Mouse (Mus musculus) heart, embryonic 15.5 days (tissue): Measurements from ENCODE around the gene Twf2. TPM values are rescaled to one million over a fixed set of nuclear protein-coding genes. Genes with fewer than 3 reads are reported as not detected.
A peak's percentile ranks its signal among the peaks of the same experiment; 100 is the strongest.

Experiments used
- ATAC-seq: fragments of 200-750 bp; cut with Nextera tagmentation; replicated peaks from 2 replicates; pipeline ENCODE4 v1.8.0; 2017; ENCODE audit warnings: low read depth, moderate TSS enrichment; ENCODE audit not compliant: insufficient number of reproducible peaks, insufficient read depth, low FRiP score
- H3K27ac ChIP-seq: fragments of 300-500 bp; sonication (generic); 2 replicates; pipeline ENCODE4 v1.5.1; 2015; ENCODE audit warnings: mild to moderate bottlenecking, inconsistent platforms
- H3K27me3 ChIP-seq: fragments of 300-500 bp; sonication (generic); 2 replicates; pipeline ENCODE4 v1.6.1; 2015; ENCODE audit warnings: inconsistent platforms
- H3K36me3 ChIP-seq: fragments of 300-500 bp; sonication (generic); 2 replicates; pipeline ENCODE4 v1.6.1; 2015; ENCODE audit warnings: mild to moderate bottlenecking, inconsistent platforms
- H3K4me1 ChIP-seq: fragments of 300-500 bp; sonication (generic); replicated peaks from 2 replicates; pipeline ENCODE4 v1.6.1; 2015; ENCODE audit warnings: inconsistent platforms
- H3K4me2 ChIP-seq: fragments of 300-500 bp; sonication (generic); 2 replicates; pipeline ENCODE4 v1.6.1; 2015; ENCODE audit warnings: inconsistent platforms, mild to moderate bottlenecking, moderate library complexity
- H3K4me3 ChIP-seq: fragments of 300-500 bp; sonication (generic); 2 replicates; pipeline ENCODE4 v1.5.1; 2015; ENCODE audit warnings: mild to moderate bottlenecking, inconsistent platforms
- H3K9ac ChIP-seq: fragments of 300-500 bp; sonication (generic); 2 replicates; pipeline ENCODE4 v1.6.1; 2015; ENCODE audit warnings: mild to moderate bottlenecking, inconsistent platforms
- H3K9me3 ChIP-seq: fragments of 300-500 bp; sonication (generic); replicated peaks from 2 replicates; pipeline ENCODE4 v1.6.1; 2016; ENCODE audit warnings: inconsistent platforms
- WGBS: fragments of 180-500 bp; shearing (Covaris S2); methylation state at CpG from one replicate; pipeline ENCODE4 v1.1.7; 2015; ENCODE audit warnings: mixed read lengths; 5-methylcytosine and 5-hydroxymethylcytosine counted together
- polyA plus RNA-seq: library from polyadenylated mRNA; unstranded; fragments of >200 nt; fragmentation: Nextera tagmentation; extraction: Ambion mirVana; gene quantifications from 2 replicates; pipeline ENCODE4 v1.2.1, GENCODE M21; 2015

Twf2 gene
- polyA plus RNA-seq, 1 experiment from 2014 or later, result 46.7 TPM

DNA sequence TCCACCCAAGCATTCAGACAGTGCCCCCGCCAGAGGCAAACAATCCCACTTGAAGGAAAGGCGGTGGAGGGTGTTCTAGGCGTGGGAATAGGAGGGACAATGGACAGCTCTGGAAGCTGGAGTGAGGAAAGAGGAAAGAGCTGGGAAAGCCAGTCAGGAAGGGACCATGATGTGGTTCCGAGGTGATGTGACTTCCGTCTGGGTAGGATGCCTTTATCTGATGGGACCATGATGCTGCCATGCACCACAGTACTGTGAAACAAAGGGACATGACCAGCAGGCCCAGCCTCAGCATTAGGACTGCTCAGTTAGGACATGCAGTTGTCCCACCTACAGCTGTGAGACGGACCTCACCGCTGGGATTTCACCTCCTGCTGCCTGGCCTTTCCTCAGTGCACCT is 28.3 kb downstream of the Twf2 start:
- H3K36me3 ChIP-seq, result peaks cover 42% of the 10 kb centered on the region

DNA sequence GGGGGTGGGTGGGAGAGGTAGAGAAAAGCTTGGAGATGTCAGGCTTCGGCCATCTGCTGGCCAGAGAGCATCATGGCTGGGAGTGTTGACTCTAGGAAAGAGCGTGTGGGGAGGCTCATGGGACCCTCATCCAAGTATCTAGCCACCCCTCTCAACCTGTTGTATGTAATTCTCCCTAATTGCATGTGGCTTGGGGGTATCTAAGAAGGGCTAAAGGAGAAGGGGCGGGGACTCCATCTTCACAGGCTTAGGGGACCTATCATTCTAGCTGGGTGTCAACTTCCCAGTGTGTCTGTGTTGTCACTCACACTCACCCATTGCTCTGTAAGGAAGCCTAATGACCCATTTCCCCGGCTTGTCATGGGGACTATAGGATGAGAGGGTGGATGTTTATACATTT is 28.9 kb downstream of the Twf2 start:
- peaks cover 48% of the 10 kb centered on the region for H3K36me3 ChIP-seq
- ATAC-seq, result no peak
- no peak overlapping the region for H3K27ac ChIP-seq
- 70% methylated on average over 4 of the region's 4 CpGs for WGBS
- no peaks in the 10 kb centered on the region for H3K27me3 ChIP-seq
- H3K4me3 ChIP-seq, result no peak overlapping the region
- H3K4me2 ChIP-seq, result no peak overlapping the region
- H3K4me1 ChIP-seq, result peaks cover 19% of the 10 kb centered on the region
- H3K9me3 ChIP-seq, result no peaks in the 10 kb centered on the region
- H3K9ac ChIP-seq, result no peak overlapping the region

More for the DNA sequence above, 28.3 kb downstream of the Twf2 start:
- Histone ChIP-seq H3K27me3 (no peaks in the 10 kb centered on the region), H3K4me1 (peaks cover 23% of the 10 kb centered on the region), H3K27ac (no peak overlapping the region), H3K9ac (no peak overlapping the region), H3K9me3 (no peaks in the 10 kb centered on the region), H3K4me3 (no peak overlapping the region), H3K4me2 (no peak overlapping the region)
- WGBS, result 75% methylated on average over 7 of the region's 7 CpGs
- no peak for ATAC-seq

DNA sequence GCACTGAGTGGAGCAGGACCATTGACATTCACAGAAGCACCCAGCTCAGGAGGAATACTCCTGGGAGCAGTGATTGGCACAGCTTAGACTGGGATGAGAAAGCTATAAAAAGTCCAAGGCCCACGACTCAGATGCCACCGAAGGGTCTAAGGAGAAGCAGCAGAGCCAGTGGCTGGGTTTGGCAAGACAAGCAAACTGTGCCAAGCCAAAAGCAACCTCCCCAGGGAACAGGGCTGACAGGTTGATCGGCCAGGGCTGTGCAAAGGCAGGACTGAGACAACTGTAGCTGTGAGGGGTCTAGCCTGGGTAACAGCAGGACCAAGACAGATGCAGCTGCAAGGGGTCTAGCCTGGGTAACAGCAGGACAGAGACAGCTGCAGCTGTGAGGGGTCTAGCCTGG is 30.0 kb downstream of the Twf2 start:
- H3K4me3 ChIP-seq, result no peak overlapping the region
- 78% methylated on average over 3 of the region's 3 CpGs for WGBS
- no peak for ATAC-seq
- H3K9ac ChIP-seq, result no peak overlapping the region
- H3K4me2 ChIP-seq, result no peak overlapping the region
- no peaks in the 10 kb centered on the region for H3K9me3 ChIP-seq
- peaks cover 60% of the 10 kb centered on the region for H3K36me3 ChIP-seq
- no peaks in the 10 kb centered on the region for H3K27me3 ChIP-seq
- no peak overlapping the region for H3K27ac ChIP-seq
- peaks cover 15% of the 10 kb centered on the region for H3K4me1 ChIP-seq

DNA sequence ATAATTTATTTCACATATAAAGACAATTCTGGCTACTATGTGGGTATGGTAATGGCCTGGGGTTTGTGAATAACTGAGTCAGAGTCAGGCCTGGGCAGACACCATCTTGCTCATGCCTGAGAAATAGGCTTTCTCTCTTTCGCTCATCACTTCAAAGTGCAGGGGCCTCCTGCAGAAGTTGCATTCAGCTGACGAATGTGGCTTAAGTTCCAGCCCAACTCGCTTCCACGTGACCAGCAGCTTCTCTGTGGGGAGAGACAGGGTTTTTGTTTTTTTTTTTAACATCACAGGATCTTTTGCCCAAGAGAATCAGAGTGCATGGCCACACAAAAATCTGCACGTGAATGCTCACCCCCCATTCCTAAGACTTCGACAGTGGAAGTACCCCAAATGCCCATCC is 31.0 kb downstream of the Twf2 start:
- no peak overlapping the region for H3K27ac ChIP-seq
- peaks cover 13% of the 10 kb centered on the region for H3K4me1 ChIP-seq
- ATAC-seq, result no peak
- no peaks in the 10 kb centered on the region for H3K9me3 ChIP-seq
- H3K4me2 ChIP-seq, result no peak overlapping the region
- WGBS, result 77% methylated on average over 6 of the region's 6 CpGs
- no peak overlapping the region for H3K4me3 ChIP-seq
- H3K27me3 ChIP-seq, result no peaks in the 10 kb centered on the region
- peaks cover 70% of the 10 kb centered on the region for H3K36me3 ChIP-seq
- no peak overlapping the region for H3K9ac ChIP-seq

DNA sequence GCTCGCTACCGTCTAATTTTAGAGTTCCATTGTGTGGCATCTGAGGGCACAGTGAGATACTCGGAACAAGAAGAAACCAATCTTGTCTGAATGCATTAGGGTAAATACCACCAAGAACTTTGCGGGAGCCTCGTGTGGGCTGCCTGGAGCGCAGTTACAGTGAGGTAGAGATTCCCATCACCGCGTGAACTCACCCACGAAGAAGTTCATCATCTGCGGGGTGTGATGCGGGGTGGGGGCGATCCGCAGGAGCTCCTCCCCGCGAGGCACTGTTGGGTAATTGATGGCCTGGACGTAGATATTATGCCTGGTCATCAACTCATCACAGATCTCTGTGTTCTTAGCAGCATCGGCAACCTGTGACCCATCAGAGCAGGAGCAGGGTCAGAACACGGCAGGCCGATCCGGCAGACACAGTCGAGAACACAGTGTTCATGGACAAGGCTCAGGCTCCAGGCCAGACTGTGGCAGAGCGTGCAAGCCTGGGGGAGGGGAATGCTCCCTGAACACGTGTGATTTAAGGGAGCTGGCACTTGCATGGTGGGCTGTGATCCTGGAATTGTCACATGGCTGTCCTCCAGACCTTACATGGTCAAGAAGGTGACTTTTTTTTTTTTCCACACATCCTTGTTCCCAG is 32.4 kb downstream of the Twf2 start:
- H3K4me1 ChIP-seq, result peaks cover 13% of the 10 kb centered on the region
- H3K36me3 ChIP-seq, result peaks cover 83% of the 10 kb centered on the region
- no peak overlapping the region for H3K27ac ChIP-seq
- WGBS, result 75% methylated on average over 23 of the region's 23 CpGs
- no peak overlapping the region for H3K9ac ChIP-seq
- H3K27me3 ChIP-seq, result no peaks in the 10 kb centered on the region
- H3K9me3 ChIP-seq, result no peaks in the 10 kb centered on the region
- ATAC-seq, result no peak; the same call in 1 of the 2 replicates
- no peak overlapping the region for H3K4me2 ChIP-seq
- no peak overlapping the region for H3K4me3 ChIP-seq

DNA sequence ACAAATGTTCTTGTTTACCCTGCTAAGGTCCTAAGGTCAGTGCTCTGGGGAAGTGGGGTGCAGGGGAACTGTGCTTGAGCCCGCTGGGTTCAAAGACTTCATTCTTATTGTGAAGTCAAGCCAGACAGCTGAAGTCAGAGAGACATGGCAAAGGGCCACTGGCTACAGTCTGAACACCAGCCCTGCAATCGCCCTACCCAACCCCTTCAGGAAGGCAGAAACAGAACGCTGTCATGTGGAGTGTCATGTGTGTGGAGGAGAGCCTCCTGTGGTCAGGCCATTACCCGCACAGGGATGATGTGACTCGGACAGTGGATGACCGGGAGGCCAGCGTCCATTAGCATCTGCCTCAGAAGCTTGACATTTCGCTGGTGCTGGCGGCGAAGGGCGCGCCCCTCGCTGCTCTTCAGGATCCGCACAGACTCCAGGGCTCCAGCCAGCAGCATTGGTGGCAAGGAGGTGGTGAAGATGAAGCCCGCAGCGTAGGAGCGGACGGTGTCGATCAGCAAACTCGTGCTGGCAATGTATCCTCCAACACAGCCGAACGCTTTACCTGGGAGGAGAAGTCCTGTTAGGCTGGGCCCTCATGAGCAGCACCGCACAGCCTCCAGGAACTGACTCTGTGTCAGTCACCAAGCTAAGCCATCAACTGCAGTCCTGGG is 33.4 kb downstream of the Twf2 start:
- Histone ChIP-seq H3K4me1 (peaks cover 13% of the 10 kb centered on the region), H3K36me3 (peaks cover 93% of the 10 kb centered on the region), H3K9me3 (no peaks in the 10 kb centered on the region), H3K27ac (no peak overlapping the region), H3K27me3 (no peaks in the 10 kb centered on the region), H3K9ac (no peak overlapping the region), H3K4me2 (no peak overlapping the region), H3K4me3 (no peak overlapping the region)
- no peak for ATAC-seq
- 88% methylated on average over 23 of the region's 23 CpGs for whole genome bisulfite sequencing

DNA sequence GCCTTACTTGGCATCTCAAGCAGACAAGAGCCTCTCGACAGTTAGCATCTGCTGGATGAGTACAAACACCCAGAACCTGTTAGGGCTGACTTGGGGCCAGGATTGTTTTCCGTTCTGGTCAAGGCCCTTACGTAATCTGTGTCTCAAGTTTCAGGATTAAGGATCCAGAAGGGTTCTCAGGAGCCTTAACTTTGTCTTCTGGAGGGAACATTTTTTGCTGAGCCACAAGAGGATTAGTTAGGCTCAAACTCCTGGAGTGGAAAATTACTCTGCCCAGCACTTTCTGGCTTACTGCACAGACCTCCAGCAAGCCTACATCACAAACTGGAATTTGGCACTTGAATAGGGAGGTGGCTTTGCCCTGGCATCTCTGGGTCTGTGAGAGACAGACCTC is 33.9 kb downstream of the Twf2 start:
- H3K27me3 ChIP-seq, result no peaks in the 10 kb centered on the region
- H3K9me3 ChIP-seq, result no peaks in the 10 kb centered on the region
- H3K27ac ChIP-seq, result no peak overlapping the region
- WGBS, result 80% methylated on average over 3 of the region's 3 CpGs
- H3K4me2 ChIP-seq, result no peak overlapping the region
- peaks cover 13% of the 10 kb centered on the region for H3K4me1 ChIP-seq
- H3K36me3 ChIP-seq, result peaks cover 97% of the 10 kb centered on the region
- H3K9ac ChIP-seq, result no peak overlapping the region
- H3K4me3 ChIP-seq, result no peak overlapping the region
- ATAC-seq, result no peak

DNA sequence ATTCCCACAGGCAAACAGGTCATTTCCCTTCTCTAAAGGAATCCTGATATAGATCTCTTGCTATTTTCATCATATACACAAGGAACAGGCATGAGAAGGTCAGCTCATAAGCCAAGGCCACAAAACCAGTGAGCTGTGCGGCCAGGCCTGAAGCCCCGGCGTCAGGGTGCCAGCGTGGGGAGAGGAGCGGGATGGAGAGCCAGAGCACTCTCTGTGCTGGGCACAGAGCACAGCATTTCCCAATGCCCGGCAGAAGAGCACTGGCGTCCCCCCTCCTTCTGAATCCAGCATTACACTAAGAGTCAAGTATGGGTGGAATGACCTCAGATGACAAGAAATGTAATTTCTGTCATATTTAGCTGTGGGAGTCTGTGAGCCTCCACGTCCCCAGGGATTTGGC is 34.5 kb downstream of the Twf2 start:
- no peak overlapping the region for H3K9ac ChIP-seq
- no peak overlapping the region for H3K4me2 ChIP-seq
- H3K4me1 ChIP-seq, result peaks cover 13% of the 10 kb centered on the region
- WGBS, result 85% methylated on average over 8 of the region's 8 CpGs
- no peak overlapping the region for H3K4me3 ChIP-seq
- no peak for ATAC-seq
- peaks cover 100% of the 10 kb centered on the region for H3K36me3 ChIP-seq
- H3K27ac ChIP-seq, result no peak overlapping the region
- H3K9me3 ChIP-seq, result no peaks in the 10 kb centered on the region
- no peaks in the 10 kb centered on the region for H3K27me3 ChIP-seq

DNA sequence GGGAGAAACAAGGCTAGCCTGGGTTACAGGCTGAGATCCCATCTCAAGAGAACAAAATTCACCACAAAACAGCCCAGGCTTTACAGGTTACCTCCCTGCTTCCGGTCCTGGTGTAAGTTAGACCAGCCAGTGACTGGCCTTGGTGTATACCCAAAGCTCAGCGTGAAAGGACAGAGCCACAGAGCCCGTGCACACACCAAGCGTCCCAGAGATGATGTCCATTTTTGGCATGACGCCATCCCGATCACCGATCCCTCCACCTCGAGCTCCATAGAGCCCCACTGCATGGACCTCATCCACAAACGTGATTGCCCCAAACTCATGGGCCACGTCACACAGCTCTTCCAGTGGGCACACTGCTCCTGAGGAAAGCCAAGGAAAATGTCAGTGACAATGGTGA is 35.0 kb downstream of the Twf2 start:
- WGBS, result 90% methylated on average over 10 of the region's 10 CpGs
- H3K4me3 ChIP-seq, result no peak overlapping the region
- H3K27me3 ChIP-seq, result no peaks in the 10 kb centered on the region
- H3K27ac ChIP-seq, result no peak overlapping the region
- H3K9ac ChIP-seq, result no peak overlapping the region
- peaks cover 13% of the 10 kb centered on the region for H3K4me1 ChIP-seq
- ATAC-seq, result no peak
- H3K4me2 ChIP-seq, result no peak overlapping the region
- H3K9me3 ChIP-seq, result no peaks in the 10 kb centered on the region
- H3K36me3 ChIP-seq, result peaks cover 99% of the 10 kb centered on the region

DNA sequence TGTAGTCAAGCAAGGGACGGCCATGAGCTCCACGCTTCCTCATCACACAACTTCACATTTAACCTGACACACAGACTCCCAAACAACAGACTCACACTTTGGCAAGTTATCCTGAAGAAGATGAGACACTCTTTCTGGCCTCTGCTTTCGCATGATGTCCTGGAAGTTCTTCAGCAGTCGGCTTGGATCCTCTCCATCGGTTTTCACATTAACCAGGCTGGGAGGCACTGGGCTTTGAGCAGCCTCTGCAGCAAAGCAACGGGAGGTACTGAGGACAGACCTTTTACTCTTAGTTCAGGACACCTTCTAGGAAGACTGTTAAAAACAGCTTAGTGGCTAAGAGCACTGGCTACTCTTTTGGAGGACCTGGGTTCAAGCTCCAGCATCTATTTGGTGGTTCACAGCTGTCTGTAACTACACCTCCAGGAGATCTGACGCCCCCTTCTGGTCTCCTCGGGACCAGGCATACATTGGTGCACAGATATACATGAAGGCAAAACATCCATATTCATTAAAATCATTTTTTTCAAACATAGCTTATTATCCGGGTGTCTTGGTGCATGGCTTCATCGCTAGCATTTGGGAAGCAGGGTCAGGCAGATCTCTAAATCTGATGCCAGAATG is 38.7 kb downstream of the Twf2 start:
- no peak overlapping the region for H3K4me3 ChIP-seq
- H3K4me1 ChIP-seq, result peaks cover 15% of the 10 kb centered on the region
- H3K9me3 ChIP-seq, result no peaks in the 10 kb centered on the region
- H3K4me2 ChIP-seq, result no peak overlapping the region
- peaks cover 66% of the 10 kb centered on the region for H3K36me3 ChIP-seq
- H3K9ac ChIP-seq, result no peak overlapping the region
- no peak overlapping the region for H3K27ac ChIP-seq
- ATAC-seq, result no peak
- H3K27me3 ChIP-seq, result no peaks in the 10 kb centered on the region
- 88% methylated on average over 10 of the region's 10 CpGs for WGBS

DNA sequence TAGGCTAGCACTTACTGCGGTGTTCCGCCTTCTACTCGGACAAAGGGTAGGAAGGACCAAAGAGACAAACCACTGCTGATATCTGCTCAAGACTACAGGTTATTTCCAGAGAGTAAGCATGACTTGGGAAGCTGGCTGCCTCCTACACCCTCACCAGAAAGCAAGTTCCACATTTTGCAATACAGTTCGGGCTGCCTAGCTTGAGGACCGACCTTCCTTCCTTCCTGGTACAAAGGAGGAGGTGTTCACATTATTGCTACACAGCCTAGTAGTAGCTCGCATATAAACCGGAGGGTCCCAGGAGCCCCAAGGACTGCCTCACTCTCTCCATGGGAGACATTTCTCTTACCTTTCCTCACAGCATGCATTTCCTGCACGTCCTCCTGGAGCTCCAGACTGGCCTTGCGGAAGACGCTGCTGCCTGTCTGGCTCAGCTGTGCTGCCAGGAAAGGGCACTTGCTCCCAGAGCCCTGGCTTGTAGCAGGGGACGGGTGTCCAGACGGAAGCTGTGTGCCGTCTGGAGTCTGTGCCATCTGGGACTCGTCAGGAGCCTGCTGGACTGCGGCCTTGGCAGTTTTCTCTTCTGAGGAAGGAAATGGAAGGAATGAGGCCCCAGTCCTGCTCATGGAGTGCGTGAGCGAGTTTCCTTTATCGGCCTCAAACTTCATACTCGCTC is 40.0 kb downstream of the Twf2 start:
- no peak overlapping the region for H3K4me2 ChIP-seq
- H3K9ac ChIP-seq, result no peak overlapping the region
- peaks cover 21% of the 10 kb centered on the region for H3K4me1 ChIP-seq
- peak overlapping the region; percentile 66 for H3K27ac ChIP-seq
- no peak overlapping the region for H3K4me3 ChIP-seq
- 54% methylated on average over 19 of the region's 19 CpGs for WGBS
- no peaks in the 10 kb centered on the region for H3K9me3 ChIP-seq
- ATAC-seq, result peak; percentile 50; the same call in 1 of the 2 replicates
- H3K36me3 ChIP-seq, result peaks cover 53% of the 10 kb centered on the region
- H3K27me3 ChIP-seq, result no peaks in the 10 kb centered on the region
